Mouse (Mus musculus) testis, postnatal 10 days (tissue): Measurements from ENCODE around the gene Rbm48.
A peak's percentile ranks its signal among the peaks of the same experiment; 100 is the strongest.
"Not testable (repeated sequence)": the region's sequence is repeated elsewhere in the genome, so short reads cannot be mapped to it uniquely, and the experiment has no call there.

Source experiments
- DNase-seq: peaks from one replicate; pipeline ENCODE4 v3.0.0; 2021; ENCODE audit warnings: low spot score

Rbm48 gene

DNA sequence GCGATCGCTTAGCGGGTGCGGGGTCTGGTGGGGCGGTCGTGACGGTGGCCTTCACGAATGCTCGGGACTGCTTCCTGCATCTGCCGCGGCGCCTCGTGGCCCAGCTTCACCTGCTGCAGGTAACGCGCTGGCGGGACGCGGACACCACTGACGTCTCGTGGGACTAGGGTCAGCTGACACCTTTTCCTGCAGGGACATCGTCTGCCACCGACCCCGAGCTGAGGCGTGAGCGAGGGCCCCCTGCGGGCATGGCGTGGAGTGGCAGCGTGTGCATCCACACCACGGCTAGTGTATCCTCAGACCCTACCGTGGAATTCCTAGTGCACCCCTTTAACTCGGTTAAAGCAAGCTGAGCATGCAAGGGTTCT is at the start of gene Rbm48:
Gene Rbm48, minus strand, starts transcription at position 187 of the 368 bp plus-strand sequence.
- peak; percentile 89 for DNase-seq

DNA sequence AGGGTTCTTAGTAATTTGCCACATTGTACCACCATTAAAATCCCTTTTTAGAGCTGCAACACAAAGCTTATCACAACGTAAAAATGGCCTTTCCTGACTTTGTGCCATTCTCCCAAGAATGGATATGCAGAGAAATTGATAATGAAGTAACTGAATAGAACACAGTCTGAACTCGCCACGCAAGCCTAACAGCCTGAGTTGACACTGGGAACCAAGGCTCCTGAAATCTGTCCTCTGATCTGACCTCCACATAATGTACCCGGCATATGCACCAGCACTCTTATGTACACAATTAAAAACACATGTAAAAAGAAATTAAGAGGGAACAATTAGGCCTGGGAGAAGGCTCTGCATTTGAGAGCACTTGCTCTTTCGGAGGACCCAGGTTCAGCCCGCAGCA is 48.9 kb upstream of the Rbm48 start:
- no peak for DNase-seq

DNA sequence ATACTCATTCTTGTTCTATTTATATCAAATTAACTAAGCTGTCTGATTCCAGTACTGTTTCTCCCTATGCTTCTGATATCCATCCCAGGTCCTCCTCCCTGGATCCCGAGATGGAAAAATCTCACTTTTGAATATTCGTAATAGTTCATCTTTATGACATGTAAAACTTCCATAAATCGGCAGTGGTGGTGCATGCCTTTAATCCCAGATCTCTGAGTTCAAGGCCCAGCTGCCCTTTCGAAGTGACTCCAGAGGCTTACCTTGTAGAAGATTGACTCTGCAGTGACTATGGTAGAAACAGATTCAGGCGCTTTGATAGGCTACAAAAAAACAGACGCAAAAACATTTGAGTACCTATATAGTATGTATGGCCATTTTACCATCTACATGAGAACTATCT is 48.2 kb upstream of the Rbm48 start:
- DNase-seq, result no peak

DNA sequence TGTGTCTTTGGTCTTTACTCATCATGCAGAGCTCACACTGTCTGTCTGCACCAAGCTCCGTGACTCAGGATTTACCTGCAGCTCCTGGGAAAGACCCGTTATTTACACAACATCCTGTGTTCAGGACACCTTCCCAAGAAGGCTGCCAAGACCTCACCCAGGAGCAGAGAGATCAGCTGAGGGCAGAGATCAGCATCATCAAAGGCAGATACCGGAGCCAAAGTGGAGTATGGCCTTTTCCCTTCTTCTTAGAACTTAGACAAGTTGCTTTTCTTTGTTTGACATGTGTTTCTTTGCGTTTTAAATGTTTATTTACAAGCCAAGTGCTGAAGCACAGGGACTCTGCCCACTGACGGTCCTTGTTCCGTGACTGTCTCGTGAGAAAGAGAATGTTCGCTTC is 38.9 kb upstream of the Rbm48 start:
- DNase-seq, result no peak

DNA sequence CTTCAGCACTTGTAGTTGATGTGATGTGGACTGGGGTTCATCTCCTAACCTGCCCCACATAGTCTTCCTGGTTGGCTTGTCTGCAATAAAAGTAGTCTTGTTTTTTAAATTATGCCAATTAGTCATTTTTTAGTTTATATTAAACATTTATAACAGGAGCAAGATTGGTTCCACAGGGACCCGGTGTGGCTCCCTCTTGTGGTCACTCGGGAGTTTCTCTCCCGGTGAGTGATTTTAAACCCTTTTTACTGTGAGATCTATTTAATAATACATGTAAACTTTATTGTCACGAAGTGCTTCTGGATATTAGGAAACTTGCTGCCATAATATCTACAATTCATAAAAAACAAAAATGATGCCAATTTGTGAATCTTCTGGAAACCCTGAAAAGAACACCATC is 37.6 kb upstream of the Rbm48 start:
- no peak for DNase-seq

DNA sequence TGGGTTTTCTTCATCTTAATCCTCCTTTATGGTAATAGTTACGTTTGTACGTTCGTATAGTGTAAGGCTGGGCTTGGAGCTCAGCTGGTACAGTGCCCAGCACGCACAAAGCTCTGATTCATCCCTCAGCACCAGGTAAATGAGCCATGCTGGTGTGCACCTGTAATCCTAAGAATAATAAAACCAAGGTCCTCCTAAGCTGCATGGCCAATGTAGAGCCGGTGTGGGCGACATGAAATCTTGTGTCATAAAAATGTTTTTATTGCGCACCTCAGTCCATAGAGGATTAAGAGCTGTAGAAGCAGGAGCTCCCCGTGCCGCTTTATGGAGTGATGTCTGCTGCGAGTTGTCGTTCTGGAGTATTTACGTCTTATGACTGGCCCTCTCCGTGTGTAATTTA is 36.9 kb upstream of the Rbm48 start:
- no peak for DNase-seq

DNA sequence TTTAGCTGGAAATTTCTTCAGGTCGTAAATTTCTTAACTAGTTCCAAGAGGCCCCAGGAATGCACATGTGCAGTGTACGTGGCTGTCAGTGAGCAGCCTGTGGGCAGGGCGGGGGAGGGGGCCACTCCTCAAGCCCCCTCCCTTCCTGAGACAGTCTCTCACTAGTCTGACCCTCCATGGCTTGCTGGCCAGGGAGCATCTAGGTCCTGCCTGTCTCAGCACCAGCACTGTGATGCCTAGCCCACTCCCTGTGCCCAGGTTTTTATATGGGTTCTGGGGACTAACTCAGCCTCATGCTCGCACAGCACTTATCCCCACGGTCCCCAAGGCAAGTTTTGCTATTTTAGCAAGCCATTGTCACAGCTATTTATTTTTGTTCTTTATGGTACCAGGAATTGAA is 35.9 kb upstream of the Rbm48 start:
- no peak for DNase-seq

DNA sequence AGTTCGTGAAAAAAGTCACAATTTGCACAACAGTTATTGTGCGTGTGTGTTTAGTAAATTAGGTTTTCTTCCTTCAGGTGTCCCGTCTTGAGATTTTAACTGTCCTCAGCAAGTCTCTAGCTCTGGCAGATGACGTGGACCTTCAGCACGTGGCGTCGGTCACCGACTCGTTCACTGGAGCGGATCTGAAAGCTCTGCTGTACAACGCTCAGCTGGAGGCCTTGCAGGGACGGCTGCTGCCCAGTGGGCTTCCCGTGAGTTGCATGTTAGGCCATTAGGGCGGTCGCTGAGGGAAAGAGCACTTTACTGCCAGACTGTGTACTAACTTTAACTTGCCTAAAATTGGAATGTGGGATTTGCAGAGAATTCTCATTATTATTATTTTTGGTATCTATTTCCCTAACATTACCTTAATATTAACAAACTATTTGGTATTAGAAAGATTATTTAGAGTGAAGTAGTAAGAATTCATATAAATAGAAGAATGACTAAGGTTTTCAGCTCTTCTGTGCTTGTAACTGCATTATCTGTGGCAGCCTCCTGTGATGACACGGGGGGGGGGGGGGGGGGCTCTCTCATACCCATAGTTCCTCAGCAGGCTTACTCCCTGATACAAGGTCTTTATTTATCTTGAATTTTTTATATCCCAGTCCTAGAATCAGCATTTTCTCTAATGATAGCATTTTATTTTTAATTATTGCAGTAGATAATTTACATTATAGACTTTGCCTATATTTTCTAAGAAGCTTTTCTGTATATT is 35.3 kb upstream of the Rbm48 start:
- no peak for DNase-seq

DNA sequence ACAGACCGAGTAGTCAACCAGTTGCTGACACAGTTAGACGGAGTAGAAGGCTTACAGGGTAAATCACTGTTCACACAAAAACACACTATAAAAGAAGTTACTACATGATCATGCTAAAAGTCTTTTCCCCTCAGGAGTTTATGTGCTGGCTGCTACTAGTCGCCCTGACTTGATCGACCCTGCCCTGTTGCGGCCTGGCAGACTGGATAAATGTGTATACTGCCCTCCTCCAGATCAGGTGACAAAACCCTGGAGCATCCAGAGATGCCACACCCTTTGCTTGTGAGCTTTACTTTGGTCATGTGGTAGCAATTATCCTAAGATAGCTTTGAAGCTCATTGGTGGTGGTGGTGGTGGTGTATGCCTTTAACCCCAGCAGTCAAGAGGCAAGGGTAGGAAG is 33.7 kb upstream of the Rbm48 start:
- DNase-seq, result no peak

DNA sequence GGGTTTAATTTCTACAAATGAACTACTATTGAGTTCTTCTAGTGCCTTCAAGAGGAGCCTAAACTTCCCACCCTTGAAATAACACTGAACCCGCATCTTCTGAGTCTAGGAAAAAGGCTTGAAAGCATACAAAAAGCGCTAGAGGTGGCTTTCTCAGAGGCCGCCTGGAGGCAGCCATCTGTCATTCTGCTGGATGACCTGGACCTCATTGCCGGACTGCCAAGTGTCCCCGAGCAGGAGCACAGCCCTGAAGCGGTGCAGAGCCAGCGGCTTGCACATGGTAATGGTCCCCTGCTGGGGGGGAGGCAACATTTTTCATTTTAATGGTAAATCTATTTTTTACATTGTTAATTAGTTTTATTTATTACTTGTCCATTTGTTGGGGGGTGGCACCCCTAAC is 24.1 kb upstream of the Rbm48 start:
- DNase-seq, result no peak

DNA sequence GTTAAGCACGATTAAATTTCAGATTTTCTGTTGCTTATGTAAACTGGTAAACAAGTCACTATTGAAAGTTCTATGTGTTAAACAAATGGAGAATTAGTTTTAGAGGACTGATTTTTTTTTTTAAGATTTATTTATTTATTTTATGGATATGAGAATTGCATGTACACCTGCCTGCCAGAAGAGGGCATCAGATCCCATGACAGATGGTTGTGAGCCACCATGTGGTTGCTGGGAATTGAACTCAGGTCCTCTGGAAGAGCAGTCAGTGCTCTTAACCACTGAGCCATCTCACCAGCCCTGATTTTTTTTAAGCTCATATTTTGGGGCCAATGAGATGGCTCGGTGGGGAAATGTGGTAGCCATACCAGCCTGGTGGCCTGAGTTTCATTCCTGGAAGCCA is 15.4 kb upstream of the Rbm48 start:
- DNase-seq, result not testable (repeated sequence)

DNA sequence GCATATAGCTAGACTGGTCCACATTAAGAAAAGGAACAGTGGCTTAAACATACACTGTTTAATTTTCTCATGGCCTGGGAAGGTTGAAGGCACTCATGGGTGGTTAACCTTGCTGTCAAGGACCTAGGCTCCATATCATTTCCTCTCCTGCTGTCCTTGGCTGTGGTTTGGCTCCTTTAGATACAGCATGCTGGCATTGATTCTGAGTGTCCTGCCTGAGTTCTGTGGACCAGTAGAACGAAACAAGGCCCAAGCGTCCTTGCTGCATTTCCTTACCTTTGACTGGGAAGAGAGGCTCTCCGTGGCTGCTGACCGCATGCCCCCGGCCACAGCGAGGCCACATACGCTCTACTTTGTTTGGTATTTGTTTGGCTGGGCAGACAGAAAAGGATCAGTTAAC is 12.9 kb upstream of the Rbm48 start:
- no peak for DNase-seq

DNA sequence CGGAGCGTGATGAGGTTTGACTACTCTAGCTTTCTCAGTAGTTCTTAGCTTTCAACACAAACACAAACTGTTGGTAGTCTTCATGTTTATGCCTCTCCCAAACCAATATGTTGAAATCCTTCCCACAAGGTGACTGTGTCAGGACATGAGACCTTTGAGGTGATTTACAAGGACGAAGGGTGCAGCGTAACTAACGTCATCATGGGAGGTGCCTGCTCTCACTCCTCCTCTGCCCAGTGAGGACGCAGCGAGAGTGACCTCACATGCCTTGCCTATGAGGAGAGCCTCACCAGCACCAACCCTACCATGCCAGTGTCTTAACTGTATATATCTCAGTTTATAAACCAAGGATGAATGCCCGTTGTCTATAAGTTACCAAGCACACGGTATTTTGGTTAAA is 10.7 kb upstream of the Rbm48 start:
- no peak for DNase-seq

DNA sequence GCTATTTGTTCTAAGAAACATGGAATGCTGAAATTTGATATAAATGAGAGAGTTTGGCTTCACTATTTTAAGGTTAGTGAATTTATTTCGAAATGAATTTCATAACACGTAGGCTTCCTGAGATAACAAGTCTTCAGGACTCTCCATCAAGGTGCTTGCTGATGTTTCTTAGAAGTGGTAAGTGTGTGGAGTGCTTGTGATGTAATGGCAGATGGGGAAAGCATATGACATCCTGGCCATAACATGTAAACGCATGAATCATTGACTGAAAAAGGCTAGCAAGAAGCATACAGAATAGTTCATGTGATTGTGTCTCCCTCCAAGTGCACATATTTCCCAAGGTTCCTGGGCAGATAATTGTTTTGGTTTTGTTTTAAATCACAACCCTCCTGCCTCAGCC is 4.4 kb upstream of the Rbm48 start:
- no peak for DNase-seq

DNA sequence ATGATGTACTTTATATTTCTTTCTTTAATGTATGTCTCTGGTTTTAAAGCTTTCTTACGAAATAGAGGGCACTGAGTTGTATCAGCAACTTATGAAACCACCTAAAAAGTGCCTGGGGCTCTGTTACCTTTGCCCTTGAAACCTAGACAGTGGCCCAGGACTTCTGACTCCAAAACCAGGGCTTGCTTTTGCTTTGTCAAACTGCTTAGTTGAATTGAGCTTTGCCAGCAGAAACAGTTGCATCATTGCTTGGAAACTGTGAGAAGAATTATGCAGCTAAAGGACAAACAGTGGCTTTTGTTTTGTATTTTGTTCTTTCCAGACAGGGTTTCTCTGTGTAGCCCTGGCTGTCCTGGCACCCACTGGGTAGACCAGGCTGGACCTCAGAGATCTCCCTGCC is 3.9 kb upstream of the Rbm48 start:
- DNase-seq, result no peak

DNA sequence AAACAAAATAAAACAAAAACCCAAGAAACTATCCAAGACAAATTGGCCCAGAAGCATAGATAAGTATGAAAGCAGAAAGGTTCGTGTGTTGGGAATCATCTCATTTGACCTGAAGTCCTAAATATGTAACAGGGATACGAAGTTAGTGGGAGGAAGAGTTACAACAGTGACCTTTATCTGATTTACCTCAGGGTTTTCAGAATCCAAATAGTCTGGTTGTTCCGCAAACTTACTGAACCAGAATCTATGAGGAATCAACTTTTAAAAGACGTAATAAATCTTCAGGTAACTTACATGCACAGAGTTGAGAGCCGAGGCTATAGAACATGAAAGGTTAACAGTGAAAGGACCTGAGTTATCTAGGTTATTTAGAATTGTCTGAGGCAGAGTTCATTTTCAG is 2.4 kb upstream of the Rbm48 start:
- DNase-seq, result no peak

DNA sequence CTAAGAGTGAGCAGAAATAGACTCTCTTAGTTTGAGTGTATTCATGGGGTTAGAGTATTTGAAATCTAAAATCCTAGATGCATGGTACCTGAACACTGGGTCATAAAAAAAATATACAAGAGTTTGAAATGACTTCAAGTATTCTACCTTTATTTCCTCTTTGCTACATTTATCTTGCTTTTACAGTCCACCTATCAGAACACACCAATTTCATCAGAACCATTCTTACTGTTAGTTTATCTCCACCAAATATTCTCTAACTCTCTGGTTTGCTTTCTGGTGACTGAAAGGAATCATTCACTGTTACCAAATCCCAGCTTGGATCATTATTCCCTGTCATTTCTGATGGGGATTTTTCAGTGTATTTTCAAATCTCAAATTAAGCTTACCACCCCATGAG is 786 bp upstream of the Rbm48 start:
- no peak for DNase-seq

DNA sequence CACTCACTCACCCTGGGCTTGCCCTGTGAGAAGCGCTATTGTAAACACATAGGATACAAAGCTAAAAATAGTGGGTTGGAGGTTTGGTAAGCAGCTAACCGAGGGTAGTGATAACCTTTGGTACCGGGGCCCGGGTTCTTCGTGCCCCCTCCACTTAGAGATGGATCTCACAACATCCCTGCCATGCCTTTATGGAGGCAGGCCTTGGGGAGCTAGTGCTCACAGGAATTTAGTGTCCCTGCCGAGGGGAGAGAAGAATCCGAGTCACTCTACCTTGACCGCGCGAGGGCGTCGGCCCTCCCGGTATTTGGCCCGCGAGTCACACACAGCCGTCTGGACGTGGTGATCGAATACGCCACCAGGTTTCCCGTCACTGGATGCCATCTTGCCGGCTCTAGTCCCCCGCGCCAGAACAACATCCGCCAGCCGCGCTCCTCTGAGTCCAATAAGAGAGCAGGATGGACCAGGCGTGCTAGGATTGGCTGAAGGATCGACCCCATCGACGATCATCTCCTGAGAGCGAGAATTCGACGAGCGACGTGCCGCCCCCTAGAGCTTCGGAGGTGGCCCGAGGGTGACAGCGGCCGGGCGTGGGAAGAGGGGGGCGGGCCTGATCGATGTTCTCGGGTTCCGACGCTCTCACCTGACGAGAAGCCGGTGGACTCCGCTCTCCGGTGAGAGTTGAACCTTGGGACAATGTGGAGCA is 539 bp downstream of the Rbm48 start, which contains the start of gene Pex1:
Gene Pex1, plus strand, starts transcription at position 374 of the 706 bp plus-strand sequence.
- peak; percentile 95 for DNase-seq

DNA sequence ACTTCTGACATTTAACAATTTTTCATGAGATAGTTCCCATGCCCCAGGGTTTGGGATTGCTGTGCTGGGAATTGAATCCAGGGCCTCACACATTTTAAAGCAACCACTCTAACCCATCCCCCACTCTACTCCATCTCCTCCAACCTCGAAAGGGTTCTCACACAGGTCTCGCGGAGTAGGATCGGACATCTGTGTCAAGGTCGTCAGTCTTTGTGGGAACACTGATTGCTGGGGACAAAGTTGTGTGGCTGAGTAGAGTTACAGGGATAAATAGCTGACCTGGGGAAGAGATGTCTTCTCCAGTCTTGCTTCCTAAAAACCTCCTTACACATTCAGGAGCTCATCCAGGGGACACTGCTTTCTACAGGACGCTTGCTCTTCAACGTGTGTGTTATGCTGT is 17.3 kb downstream of the Rbm48 start:
- DNase-seq, result no peak

DNA sequence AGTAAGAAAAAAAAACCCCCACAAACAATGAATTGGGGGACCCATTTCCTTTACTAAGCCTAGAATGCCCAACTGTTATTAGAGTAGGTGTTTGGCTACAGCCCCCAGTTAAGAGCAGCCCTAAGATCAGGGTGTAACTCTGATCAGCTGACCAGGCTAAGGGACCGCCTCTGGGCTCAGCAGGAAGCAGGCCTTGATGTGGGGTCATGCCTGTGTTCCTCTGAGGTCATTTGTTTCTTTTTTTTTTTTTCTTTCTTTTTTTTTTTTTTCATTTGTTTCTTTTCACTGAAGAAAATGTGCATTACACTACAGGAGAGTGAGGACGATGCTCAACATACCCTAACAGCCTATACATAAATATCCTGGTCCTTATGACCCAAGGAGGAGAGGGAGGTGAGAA is 18.4 kb downstream of the Rbm48 start:
- DNase-seq, result no peak

DNA sequence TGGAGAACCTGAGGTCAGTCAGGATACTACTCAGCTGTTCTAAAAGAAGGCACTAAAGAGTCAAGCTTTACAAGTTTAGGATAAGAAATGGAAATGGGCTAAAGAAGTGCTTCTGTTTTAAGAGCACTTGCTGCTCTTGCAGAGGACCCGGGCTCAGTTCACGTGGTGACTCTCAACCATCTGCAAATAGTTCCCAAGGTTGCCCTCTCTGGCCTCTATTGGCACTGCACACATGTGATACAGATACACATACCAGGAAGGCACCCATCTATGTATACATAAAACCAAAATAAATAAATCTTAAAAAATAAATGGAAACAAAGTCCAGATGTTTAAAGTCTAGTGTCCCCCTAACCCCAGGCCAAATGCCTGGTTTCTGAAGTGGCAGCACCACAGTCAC is 21.6 kb downstream of the Rbm48 start:
- no peak for DNase-seq

DNA sequence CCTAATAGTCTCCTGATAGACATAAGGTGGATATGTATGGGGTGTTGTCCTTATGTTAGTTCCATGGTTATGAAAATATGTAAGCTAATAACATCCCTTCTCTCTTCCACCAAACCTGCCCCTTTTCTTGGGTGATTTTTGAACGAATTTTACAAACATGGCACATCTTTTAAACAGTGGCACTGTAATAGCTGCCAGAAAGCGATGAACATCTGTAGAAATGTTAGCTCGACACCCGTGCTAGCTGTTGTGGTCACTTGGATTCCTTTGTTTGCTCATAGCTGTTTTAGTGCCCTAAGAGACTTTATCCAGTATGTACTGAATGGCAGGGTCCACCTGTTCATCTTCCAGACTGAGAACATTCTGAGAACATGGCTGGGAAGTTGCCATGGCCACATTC is 25.1 kb downstream of the Rbm48 start, which contains the start of gene 1700109H08Rik:
Gene 1700109H08Rik, plus strand, starts transcription at position 301 of the 400 bp plus-strand sequence.
- no peak for DNase-seq

DNA sequence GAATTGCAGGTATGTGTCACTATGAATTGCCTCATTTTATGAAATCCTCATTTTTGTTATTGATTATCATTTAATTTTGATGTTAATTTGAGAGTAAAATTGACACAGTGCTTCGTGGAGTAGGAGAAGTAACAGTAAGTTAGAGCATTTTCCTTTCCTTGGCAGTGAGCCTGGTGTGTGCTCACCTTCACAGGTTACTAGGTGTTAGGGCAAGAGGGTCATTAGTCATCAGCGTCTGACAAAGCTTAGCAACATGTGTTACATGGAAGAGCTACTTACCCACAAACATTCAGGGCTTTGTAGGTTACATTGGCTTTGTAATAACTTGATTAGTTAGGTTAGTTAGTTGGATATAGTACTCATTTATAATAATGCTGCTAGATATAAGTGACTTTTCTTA is 42.2 kb downstream of the Rbm48 start:
- no peak for DNase-seq

DNA sequence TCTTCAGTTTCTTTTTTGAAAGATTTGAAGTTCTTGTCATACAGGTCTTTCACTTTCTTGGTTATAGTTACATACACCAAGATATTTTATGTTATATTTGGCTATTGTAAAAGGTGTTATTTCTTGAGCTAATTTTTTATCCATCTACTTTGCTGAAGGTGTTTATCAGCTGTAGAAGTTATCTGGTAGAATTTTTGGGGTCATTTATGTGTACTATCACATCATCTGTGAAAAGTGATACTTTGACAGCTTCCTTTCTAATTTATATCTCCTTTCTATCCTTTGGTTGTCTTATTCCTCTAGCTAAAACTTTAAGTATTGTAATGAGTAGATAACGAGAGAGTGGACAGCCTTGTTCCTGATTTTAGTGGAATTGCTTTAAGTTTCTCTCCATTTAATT is 44.9 kb downstream of the Rbm48 start:
- DNase-seq, result no peak
